Mouse (Mus musculus) bone marrow macrophage, adult 2 months (primary cell): ENCODE results near the gene Rapgef6.

Source experiments
- CTCF ChIP-seq: IDR thresholded peaks from 2 replicates; pipeline ENCODE4 v1.5.1; 2012; ENCODE audit warnings: low read depth, mild to moderate bottlenecking, low read length, moderate library complexity
- POLR2A ChIP-seq: IDR thresholded peaks from 2 replicates; pipeline ENCODE4 v1.6.1; 2012; ENCODE audit warnings: mild to moderate bottlenecking, low read depth, low read length, borderline replicate concordance

GRCm38 (mm10) chr11:54595905-54596555 lies 73.4 kb downstream of the Rapgef6 start:
- TF ChIP-seq CTCF (no peak), POLR2A (no peak)
